In genomic region chr2:173187182-173187855, GRCm38 (mm10) we compare ENCODE assay signal across 13 mouse cellular contexts. TPM values are rescaled to one million over a fixed set of nuclear protein-coding genes. Genes with fewer than 3 reads are reported as not detected.
DNase-seq lines count a peak whose midpoint lies in the region; ATAC-seq and TF ChIP-seq lines count a peak whose summit lies in the region.
"Had no signal": no experiment of that assay in that cellular context is flagged by ENCODE, and none has a peak within 500 bp of the region (broad histone marks: within the 10 kb centered on the region; RNA-seq: fewer than 3 reads in every experiment).

No protein-coding gene starts in this region.

- H3K4me2 ChIP-seq in kidney, embryonic 14.5 days (replicated peaks; ENCODE audit: low read depth, low read length), result no peak overlapping the region
- H3K4me2 ChIP-seq: embryonic facial prominence, embryonic 12.5 days had no signal

- no peaks in the 10 kb centered on the region for H3K36me3 ChIP-seq in kidney, adult 2 months (ENCODE audit: control insufficient read depth, insufficient read depth, low read length)
- no peaks in the 10 kb centered on the region for H3K36me3 ChIP-seq in kidney, embryonic 14.5 days (ENCODE audit: control insufficient read depth, insufficient read depth, low read length)
- H3K36me3 ChIP-seq: embryonic facial prominence, embryonic 12.5 days had no signal

- TF ChIP-seq CTCF in kidney, adult 2 months (conservative IDR thresholded peaks at IDR 0.05; ENCODE audit: insufficient read depth, insufficient read length, low read depth, low read length), result no peak

- no peaks in the 10 kb centered on the region for H3K9me3 ChIP-seq in kidney, embryonic 14.5 days (ENCODE audit: control insufficient read depth, low read length)
- H3K9me3 ChIP-seq: embryonic facial prominence, embryonic 12.5 days had no signal

- DNase-seq in kidney, adult 2 months, result peak; percentile 63
- peak; percentile 90 for DNase-seq in ZHBTc4 (ENCODE audit: low read depth, low spot score)
- DNase-seq in kidney, postnatal 25 days, result peak; percentile 54 to 83
- peak; percentile 36 to 45 for DNase-seq in lung, postnatal 4 days
- no peak for DNase-seq in B cell, adult 2 months
- DNase-seq: heart, postnatal 4 days; left cerebral cortex, postnatal 4 days; retina, postnatal 1 day had no signal

- no peak overlapping the region for H3K9ac ChIP-seq in kidney, embryonic 14.5 days (ENCODE audit: low read depth, low read length)
- H3K9ac ChIP-seq: embryonic facial prominence, embryonic 12.5 days had no signal

- no peak for TF ChIP-seq POLR2A in kidney, adult 2 months (IDR thresholded peaks at IDR 0.05; ENCODE audit: low read depth, low read length)

- no peaks in the 10 kb centered on the region for H3K27me3 ChIP-seq in kidney, adult 2 months (replicated peaks; ENCODE audit: control insufficient read depth, insufficient read depth, low read length)
- H3K27me3 ChIP-seq in kidney, embryonic 14.5 days (ENCODE audit: control insufficient read depth, insufficient read depth, low read length), result peaks cover 13% of the 10 kb centered on the region; the same call in 1 of the 2 replicates

- 53% methylated on average over 8 of the region's 8 CpGs for WGBS in kidney, adult 2 months
- WGBS in kidney, embryonic 14.5 days, result 34% methylated on average over 8 of the region's 8 CpGs

- H3K27ac ChIP-seq in kidney, adult 2 months (ENCODE audit: insufficient read depth, low read depth, low read length), result no peak overlapping the region
- no peak overlapping the region for H3K27ac ChIP-seq in kidney, embryonic 14.5 days (ENCODE audit: low read depth, low read length)
- H3K27ac ChIP-seq: embryonic facial prominence, embryonic 12.5 days had no signal

- 0 out of 2 replicates have a peak, but pooled peaks cover 2% of the 10 kb centered on the region for H3K4me1 ChIP-seq in kidney, adult 2 months (ENCODE audit: control insufficient read depth, insufficient read depth, low read length)
- H3K4me1 ChIP-seq in kidney, embryonic 14.5 days (ENCODE audit: control insufficient read depth, insufficient read depth, low read length), result no peaks in the 10 kb centered on the region
- H3K4me1 ChIP-seq: embryonic facial prominence, embryonic 12.5 days had no signal

- ATAC-seq in kidney, embryonic 14.5 days (ENCODE audit: low FRiP score, low TSS enrichment), result no peak
- ATAC-seq in cerebellum, adult (ENCODE audit: insufficient number of reproducible peaks, low FRiP score, low TSS enrichment), result no peak
- no peak for ATAC-seq in megakaryocyte, adult 5-6 weeks (ENCODE audit: poor library complexity, severe bottlenecking)

- no peak overlapping the region for H3K4me3 ChIP-seq in kidney, adult 2 months (ENCODE audit: insufficient read depth, low read depth, low read length)
- no peak overlapping the region for H3K4me3 ChIP-seq in kidney, embryonic 14.5 days (ENCODE audit: low read length)
- H3K4me3 ChIP-seq: embryonic facial prominence, embryonic 12.5 days had no signal

RNA-seq across cellular contexts. Expression of gene Zbp1, which starts 31.4 kb away (rescaled TPM):
- polyA plus RNA-seq in kidney, adult 2 months (2012; rRNA removed), result 3.3 and 7.8 TPM in 2 replicates
- polyA plus RNA-seq in kidney, embryonic 14.5 days (2014; fragmentation: Nextera tagmentation; extraction: Ambion mirVana), result 0.26 TPM in 1 of 2 replicates, not detected in the other
- total RNA-seq in megakaryocyte, adult 5-6 weeks (2015), result 54.6 and 63.0 TPM in 2 replicates
- 35.6 and 56.8 TPM in 2 replicates for total RNA-seq in megakaryocyte, adult 5-6 weeks (2017)
- total RNA-seq: MEL had no signal
- polyA plus RNA-seq: embryonic facial prominence, embryonic 12.5 days had no signal

RNA-seq across cellular contexts. Expression of gene Pck1, which starts 34.5 kb away (rescaled TPM):
- polyA plus RNA-seq in kidney, adult 2 months (2012; rRNA removed), result 648 and 871 TPM in 2 replicates
- 0.60 and 3.0 TPM in 2 replicates for polyA plus RNA-seq in kidney, embryonic 14.5 days (2014; fragmentation: Nextera tagmentation; extraction: Ambion mirVana)
- total RNA-seq in megakaryocyte, adult 5-6 weeks (2015), result not detected in 2 replicates
- not detected in 2 replicates for total RNA-seq in megakaryocyte, adult 5-6 weeks (2017)
- total RNA-seq: left cerebral cortex, postnatal 4 days; MEL had no signal
- polyA plus RNA-seq: embryonic facial prominence, embryonic 12.5 days had no signal

Comparison
In these comparisons a context has a peak if more than half of its experiments do, and no peak if none do; other contexts are left out.
1. RNA of gene Pck1, which starts 34.5 kb away (polyA plus RNA-seq): 648 to 871 TPM in kidney, adult 2 months; 0.60 to 3.0 TPM in kidney, embryonic 14.5 days; every median in the first group is over 100 times any median in the second.
2. DNase-seq: peak in kidney, adult 2 months (single experiment), ZHBTc4 (single experiment), kidney, postnatal 25 days (2 of 2) and lung, postnatal 4 days (2 of 2); none in B cell, adult 2 months (0 of 2).